Mouse (Mus musculus) c-Kit-positive CD71-negative TER-119-negative erythroid progenitor cells, embryonic 14.5 days (primary cell): ENCODE results near the gene D330020A13Rik.

ENCODE experiments used
- DNase-seq: peaks from one replicate; pipeline ENCODE4 v3.0.0-alpha.2; 2013; ENCODE audit warnings: low read depth

Gene D330020A13Rik

DNA sequence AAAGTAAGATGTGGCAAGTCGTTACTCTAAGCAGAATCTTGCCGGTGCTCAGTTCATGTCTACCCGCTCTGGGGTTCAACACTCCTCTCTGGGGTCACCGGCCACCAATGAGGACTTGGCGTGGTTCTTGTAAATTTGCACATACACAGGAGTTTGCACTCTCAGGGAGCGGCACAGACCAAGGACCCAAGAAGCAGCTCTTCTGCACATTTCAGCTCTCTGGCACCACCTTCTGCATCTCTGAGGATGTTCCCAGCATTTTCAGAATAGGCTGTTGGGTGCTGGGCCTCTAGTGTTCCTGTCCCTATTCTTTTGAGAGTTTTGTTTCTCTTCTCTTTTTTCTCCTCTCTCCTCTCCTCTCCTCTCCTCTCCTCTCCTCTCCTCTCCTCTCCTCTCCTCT lies 7.0 kb downstream of the D330020A13Rik start:
- DNase-seq = peak; percentile 24

DNA sequence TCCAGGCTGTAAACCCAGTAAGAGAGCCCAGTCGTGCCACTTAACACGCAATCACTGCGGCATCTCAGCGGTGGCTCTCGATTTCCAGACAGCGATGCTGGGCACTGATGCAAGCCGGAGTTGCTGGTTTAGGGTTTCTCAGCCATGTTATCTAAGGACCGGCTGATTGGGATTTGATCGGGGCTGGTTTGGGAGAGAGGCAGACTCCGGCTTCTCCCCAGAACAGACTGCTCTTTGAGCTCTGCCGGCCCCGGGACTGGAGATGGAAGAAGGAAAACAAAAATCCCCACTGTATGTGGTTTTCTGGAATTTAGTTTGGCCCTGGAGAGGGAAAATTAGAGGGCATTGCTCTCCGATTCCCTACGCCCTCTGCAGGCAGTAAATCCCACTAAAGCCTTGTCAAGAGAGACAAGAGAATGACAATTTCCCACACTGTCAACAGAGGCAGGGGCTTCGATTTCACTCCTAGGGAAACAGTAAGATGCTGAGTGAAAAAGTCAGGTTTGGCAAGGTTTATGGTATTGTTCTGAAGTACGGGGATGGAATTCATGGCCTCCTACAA lies 8.7 kb downstream of the D330020A13Rik start:
- DNase-seq = no peak

DNA sequence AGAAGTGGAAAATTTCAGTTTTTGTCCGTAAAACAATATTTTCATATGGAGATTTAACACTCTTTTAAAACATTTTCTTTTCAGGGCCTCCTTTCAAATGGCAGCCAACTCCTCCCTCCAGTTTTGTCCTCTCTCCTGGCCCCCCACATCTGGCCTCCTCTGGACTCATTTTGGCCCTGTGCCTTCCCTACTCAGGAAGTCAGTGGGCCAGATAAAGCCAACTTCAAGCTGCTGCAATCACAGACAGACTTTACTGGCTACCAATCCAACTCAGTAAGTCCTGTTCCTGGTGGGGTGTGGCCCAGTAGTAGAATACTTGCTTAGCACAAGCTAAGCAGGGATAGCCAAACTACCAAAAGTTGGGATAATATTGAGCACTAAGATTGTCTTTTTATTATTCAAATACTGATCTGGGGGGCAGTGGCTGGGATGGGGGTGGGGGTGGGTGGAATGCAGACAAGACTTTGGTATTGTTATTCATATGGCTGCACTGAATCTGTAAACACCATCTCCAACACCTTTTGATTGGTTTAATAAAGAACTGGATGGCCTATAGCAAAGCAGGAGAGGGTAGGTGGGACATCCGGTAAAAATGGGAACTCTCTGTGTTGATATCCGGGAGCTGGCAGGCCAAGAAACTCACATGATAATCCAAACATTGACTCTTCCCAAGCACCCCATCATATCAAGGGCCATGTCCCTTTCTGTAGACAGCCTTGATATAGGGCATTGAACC lies 12.9 kb downstream of the D330020A13Rik start:
- DNase-seq = no peak

DNA sequence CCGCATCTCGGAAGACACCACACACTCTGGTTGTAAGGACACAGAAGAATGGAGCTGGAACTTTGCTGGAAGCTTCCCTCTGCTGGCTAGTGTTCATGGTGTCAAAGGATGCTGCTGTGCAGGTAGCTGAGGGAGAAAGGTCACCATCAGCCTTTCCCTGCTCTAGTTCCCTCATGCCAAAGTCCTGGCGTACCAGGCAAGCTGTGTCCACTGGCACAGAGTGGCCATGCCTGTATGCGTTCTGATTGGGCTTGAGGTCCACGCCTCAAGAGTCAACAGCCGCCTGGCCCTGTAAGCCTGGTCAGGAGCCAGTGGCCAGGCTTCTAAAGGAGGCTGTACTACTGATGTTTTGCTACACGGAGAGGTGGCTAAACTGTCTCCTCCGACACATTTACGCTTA lies 15.2 kb downstream of the D330020A13Rik start:
- DNase-seq = no peak

DNA sequence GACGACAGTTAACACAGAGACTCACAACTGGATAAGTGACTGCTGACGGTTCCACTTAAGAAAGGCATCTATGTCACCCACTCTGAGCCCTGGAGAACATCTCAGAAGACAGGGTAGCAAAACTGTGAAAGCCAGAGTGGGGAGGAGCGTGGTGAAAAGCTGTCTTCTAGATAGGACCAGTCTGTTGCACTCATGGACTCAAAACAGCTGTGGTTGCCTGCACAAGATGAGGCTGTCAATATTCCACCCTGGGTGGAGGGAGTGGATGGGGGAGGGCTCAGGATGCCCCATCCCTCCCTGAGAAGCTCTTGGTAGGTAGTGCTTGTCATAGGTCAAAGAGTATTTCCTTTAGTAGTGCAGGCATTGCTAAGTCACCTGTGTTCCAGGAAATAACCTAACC lies 15.6 kb downstream of the D330020A13Rik start:
- DNase-seq = no peak

DNA sequence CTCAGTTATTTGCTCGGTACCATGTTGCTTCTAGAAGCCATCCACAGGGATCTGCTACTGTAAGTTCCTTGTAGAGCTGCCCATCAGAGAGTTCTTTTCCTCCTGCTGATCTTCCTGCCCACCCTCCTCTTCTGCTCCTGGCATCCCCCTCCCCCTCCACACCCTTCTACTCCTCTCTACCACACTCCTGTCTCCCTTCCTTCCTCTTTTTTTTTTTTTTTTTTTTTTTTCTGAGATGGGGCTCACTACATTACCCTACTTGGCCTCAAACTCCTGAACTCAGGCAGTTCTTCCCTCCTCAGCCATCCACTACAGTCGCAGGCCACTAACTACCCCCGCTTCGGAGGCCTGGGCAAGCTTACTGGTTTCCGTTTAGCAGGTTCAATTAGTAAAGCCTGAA lies 18.3 kb downstream of the D330020A13Rik start:
- DNase-seq = no peak

DNA sequence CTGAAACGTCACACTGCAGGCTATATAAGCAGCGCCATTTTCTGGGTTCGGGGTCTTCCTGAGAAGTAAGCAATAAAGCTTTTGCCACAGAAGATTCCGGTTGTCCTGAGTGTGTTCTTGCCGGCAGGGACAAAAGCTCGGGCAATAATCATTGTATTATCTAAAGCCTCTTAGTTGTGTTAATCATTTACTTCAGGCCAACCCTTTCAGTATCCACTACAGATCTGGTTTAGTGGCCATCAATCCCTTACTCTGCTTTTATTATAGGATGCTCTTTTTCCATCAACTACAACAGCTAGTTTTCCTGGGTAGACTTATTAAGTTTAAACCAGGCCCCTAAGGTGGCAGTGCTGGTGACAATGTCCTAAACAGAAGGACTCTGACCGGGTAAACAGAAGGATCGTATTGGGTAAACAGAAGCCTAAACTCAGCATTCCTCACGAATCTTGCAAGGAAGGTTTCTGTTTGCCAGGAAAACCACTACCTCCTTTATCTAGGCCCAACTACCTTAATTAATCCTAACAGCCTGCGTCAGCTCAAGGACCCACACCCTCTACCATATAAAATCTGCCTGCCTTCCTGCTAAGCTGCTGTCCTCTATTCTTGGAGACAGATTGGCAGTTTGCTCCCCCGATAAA lies 24.3 kb downstream of the D330020A13Rik start:
- no peak for DNase-seq

DNA sequence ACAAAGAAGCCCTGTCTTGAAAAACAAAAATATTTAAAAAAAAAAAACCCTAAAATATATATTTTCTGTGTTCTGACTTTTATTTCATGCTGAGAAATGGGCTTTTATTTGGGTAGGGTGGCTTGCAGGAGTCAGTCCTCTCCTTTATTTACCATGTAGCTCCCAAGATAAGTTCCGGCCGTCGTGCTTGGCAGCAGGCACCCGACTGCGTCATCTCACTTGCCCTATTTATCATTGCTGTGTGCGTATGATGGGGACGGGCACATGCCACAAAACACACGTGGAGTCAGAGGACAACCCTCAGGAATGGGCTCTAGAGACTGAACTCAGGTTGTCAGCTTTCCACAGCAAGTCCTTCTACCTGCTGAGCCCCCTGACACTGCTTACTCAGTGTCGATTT lies 25.0 kb downstream of the D330020A13Rik start:
- no peak for DNase-seq

DNA sequence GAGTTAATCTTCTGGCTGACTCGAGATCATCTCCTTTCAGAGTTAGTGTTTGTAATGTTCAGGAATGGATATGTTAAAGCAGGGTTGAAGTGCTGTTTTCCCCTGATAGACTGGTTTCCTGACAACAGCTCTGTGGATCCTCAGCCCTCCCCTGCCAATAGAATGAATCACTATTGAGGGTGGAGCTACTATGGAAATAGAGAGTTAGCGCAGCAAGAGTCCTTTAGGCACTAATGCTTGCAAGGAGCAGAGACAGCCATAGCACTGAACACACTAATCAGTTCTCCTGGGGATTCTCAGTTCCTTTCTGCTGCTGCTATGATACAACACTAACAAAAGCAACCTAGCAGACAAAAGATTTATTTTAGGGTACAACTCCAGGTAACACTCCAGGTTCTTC lies 26.2 kb downstream of the D330020A13Rik start:
- DNase-seq = no peak

DNA sequence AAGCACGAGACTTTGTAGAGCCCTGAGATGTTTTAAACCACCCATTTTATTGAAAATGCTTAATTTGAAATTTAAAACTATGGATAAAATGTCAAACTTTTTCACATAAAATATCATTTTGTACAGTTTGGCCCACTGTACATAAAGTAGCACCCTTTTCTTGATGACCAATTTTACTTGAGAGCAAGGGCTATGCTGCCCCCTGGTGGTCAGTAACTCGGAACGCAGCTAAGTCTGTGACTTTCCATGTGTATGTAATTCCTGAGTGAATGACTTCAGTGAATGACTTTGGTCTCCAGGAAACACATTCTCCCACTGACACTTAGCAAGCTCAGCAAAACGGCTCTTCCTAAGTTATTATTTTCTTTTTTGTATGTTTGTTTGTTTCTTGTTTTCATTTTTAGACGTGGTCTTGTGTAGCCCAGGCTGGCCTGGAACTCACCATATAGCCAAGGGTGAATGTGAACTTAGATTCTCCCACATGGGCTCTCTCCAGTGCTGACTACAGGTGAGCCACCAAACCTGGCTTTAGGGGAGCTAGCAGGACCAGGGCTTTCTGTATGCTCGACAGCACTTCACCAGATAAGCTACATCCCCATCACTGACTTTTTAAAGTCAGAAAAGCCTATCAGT lies 30.2 kb downstream of the D330020A13Rik start:
- peak; percentile 66 for DNase-seq

DNA sequence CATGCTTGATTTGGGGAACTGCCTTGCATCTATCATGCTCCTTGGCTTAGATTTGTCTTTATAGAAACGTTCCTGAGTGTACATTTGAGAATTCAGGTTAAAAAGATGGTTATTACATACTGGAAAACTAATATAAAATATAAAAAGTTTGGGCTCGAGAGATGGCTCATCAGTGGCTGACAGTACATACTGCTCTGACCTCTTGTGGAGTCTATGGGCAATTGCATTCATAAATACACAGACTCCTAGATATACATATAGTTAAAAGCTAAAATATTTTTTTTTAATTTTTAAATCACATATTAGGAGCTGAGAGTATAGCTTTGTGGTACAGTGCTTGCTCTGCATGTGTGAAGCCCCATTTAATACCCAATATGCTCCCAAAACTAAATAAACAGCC lies 38.2 kb downstream of the D330020A13Rik start:
- DNase-seq = no peak

DNA sequence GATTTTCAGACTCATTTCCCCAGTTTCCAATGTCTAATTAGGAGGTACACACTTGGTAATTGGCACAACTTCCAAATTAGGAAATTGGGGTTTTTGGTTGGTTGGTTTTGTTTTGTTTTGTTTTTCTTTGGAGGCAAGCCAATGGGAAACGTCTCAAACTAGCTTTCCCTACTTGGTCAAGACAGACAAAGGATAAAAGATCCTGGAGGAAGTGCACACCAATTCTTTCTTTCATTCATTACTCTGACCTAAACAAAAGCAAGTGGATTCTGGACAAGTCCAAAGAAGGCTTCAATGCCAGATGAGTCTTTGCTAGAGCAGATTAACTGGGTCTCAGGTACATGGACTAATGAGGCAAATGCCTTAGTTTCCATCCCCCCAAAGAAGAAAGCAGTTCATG lies 49.8 kb downstream of the D330020A13Rik start:
- no peak for DNase-seq
